Mouse (Mus musculus): ENCODE data around the gene Slfn8. TPM values are rescaled to one million over a fixed set of nuclear protein-coding genes. Genes with fewer than 3 reads are reported as not detected.
"Not testable (repeated sequence)": the region's sequence is repeated elsewhere in the genome, so short reads cannot be mapped to it uniquely, and the experiment has no call there.

The Slfn8 gene
- polyA plus RNA-seq, 1 experiment from 2014 or later, result 0.19 TPM

- not testable (repeated sequence) for H3K4me2 ChIP-seq (ENCODE audit: low read depth); DNase-seq (ENCODE audit: low spot score); H3K9me3 ChIP-seq (ENCODE audit: control insufficient read depth, low read length); H3K4me1 ChIP-seq (ENCODE audit: control insufficient read depth, insufficient read depth, low read length); H3K4me3 ChIP-seq (ENCODE audit: low read depth, low read length); H3K36me3 ChIP-seq (ENCODE audit: control insufficient read depth, insufficient read depth, low read length); H3K27me3 ChIP-seq (ENCODE audit: control insufficient read depth, insufficient read depth, low read length); H3K27ac ChIP-seq (ENCODE audit: low read depth, low read length); H3K9ac ChIP-seq (ENCODE audit: low read length); ATAC-seq (ENCODE audit: insufficient read depth, low FRiP score, low TSS enrichment)
- WGBS, result 81% methylated on average over 18 of the region's 18 CpGs
Measured at GRCm38 (mm10) chr11:83019561-83020519, 770 bp downstream of the Slfn8 start.

GRCm38 (mm10) chr11:83016093-83016492 lies 4.5 kb downstream of the Slfn8 start:
- DNase-seq (ENCODE audit: low spot score) (no peak), ATAC-seq (ENCODE audit: insufficient read depth, low FRiP score, low TSS enrichment) (no peak)
- Histone ChIP-seq H3K9me3 (ENCODE audit: control insufficient read depth, low read length) (no peaks in the 10 kb centered on the region), H3K4me1 (ENCODE audit: control insufficient read depth, insufficient read depth, low read length) (no peaks in the 10 kb centered on the region), H3K36me3 (ENCODE audit: control insufficient read depth, insufficient read depth, low read length) (no peaks in the 10 kb centered on the region), H3K27ac (ENCODE audit: low read depth, low read length) (no peak overlapping the region), H3K27me3 (ENCODE audit: control insufficient read depth, insufficient read depth, low read length) (no peaks in the 10 kb centered on the region), H3K4me3 (ENCODE audit: low read depth, low read length) (no peak overlapping the region), H3K9ac (ENCODE audit: low read length) (no peak overlapping the region), H3K4me2 (ENCODE audit: low read depth) (no peak overlapping the region)

GRCm38 (mm10) chr11:83013356-83013755 lies 7.3 kb downstream of the Slfn8 start:
- Histone ChIP-seq H3K4me1 (ENCODE audit: control insufficient read depth, insufficient read depth, low read length) (no peaks in the 10 kb centered on the region), H3K4me2 (ENCODE audit: low read depth) (no peak overlapping the region), H3K27me3 (ENCODE audit: control insufficient read depth, insufficient read depth, low read length) (no peaks in the 10 kb centered on the region), H3K4me3 (ENCODE audit: low read depth, low read length) (no peak overlapping the region), H3K9ac (ENCODE audit: low read length) (no peak overlapping the region), H3K36me3 (ENCODE audit: control insufficient read depth, insufficient read depth, low read length) (no peaks in the 10 kb centered on the region), H3K9me3 (ENCODE audit: control insufficient read depth, low read length) (no peaks in the 10 kb centered on the region), H3K27ac (ENCODE audit: low read depth, low read length) (no peak overlapping the region)
- no peak for DNase-seq (ENCODE audit: low spot score)
- no peak for ATAC-seq (ENCODE audit: insufficient read depth, low FRiP score, low TSS enrichment)
- 81% methylated on average over 1 of the region's 1 CpGs for WGBS

- peaks cover 6% of the 10 kb centered on the region; the same call in 1 of the 2 replicates for H3K4me1 ChIP-seq (ENCODE audit: control insufficient read depth, insufficient read depth, low read length)
- 8% methylated on average over 14 of the region's 14 CpGs for WGBS
- H3K27me3 ChIP-seq (ENCODE audit: control insufficient read depth, insufficient read depth, low read length), result no peaks in the 10 kb centered on the region
- DNase-seq (ENCODE audit: low spot score), result peak; percentile 32
- H3K9me3 ChIP-seq (ENCODE audit: control insufficient read depth, low read length), result no peaks in the 10 kb centered on the region
- H3K27ac ChIP-seq (ENCODE audit: low read depth, low read length), result no peak within 1 kb of the TSS
- ATAC-seq (ENCODE audit: insufficient read depth, low FRiP score, low TSS enrichment), result no peak
- peak within 1 kb of the TSS; percentile 36; the same call in 1 of the 2 replicates for H3K9ac ChIP-seq (ENCODE audit: low read length)
- peak within 1 kb of the TSS; percentile 19 for H3K4me3 ChIP-seq (ENCODE audit: low read depth, low read length)
- peak within 1 kb of the TSS; percentile 50 for H3K4me2 ChIP-seq (ENCODE audit: low read depth)
- no peaks in the 10 kb centered on the region for H3K36me3 ChIP-seq (ENCODE audit: control insufficient read depth, insufficient read depth, low read length)
Measured at GRCm38 (mm10) chr11:82991469-82992166, 29.0 kb downstream of the Slfn8 start, which contains the start of gene Slfn9. Gene Slfn9 (minus strand): TSS chr11:82991830.

GRCm38 (mm10) chr11:82990612-82991385 lies 29.8 kb downstream of the Slfn8 start:
- H3K4me2 ChIP-seq (ENCODE audit: low read depth), result peak overlapping the region; percentile 50
- H3K4me1 ChIP-seq (ENCODE audit: control insufficient read depth, insufficient read depth, low read length); ATAC-seq (ENCODE audit: insufficient read depth, low FRiP score, low TSS enrichment); H3K27ac ChIP-seq (ENCODE audit: low read depth, low read length); H3K36me3 ChIP-seq (ENCODE audit: control insufficient read depth, insufficient read depth, low read length); H3K9me3 ChIP-seq (ENCODE audit: control insufficient read depth, low read length); H3K27me3 ChIP-seq (ENCODE audit: control insufficient read depth, insufficient read depth, low read length): not testable (repeated sequence)
- peak overlapping the region; percentile 19 for H3K4me3 ChIP-seq (ENCODE audit: low read depth, low read length)
- WGBS, result 17% methylated on average over 19 of the region's 19 CpGs
- peak; percentile 64 for DNase-seq (ENCODE audit: low spot score)
- H3K9ac ChIP-seq (ENCODE audit: low read length), result peak overlapping the region; percentile 36; the same call in 1 of the 2 replicates

GRCm38 (mm10) chr11:82989357-82989756 lies 31.3 kb downstream of the Slfn8 start:
- peaks cover 6% of the 10 kb centered on the region; the same call in 1 of the 2 replicates for H3K4me1 ChIP-seq (ENCODE audit: control insufficient read depth, insufficient read depth, low read length)
- H3K9ac ChIP-seq (ENCODE audit: low read length), result no peak overlapping the region
- no peak overlapping the region for H3K27ac ChIP-seq (ENCODE audit: low read depth, low read length)
- H3K27me3 ChIP-seq (ENCODE audit: control insufficient read depth, insufficient read depth, low read length), result no peaks in the 10 kb centered on the region
- H3K4me2 ChIP-seq (ENCODE audit: low read depth), result no peak overlapping the region
- ATAC-seq (ENCODE audit: insufficient read depth, low FRiP score, low TSS enrichment) (no peak), DNase-seq (ENCODE audit: low spot score) (peak; percentile 15)
- 28% methylated on average over 12 of the region's 12 CpGs for WGBS
- no peaks in the 10 kb centered on the region for H3K36me3 ChIP-seq (ENCODE audit: control insufficient read depth, insufficient read depth, low read length)
- H3K9me3 ChIP-seq (ENCODE audit: control insufficient read depth, low read length), result no peaks in the 10 kb centered on the region
- no peak overlapping the region for H3K4me3 ChIP-seq (ENCODE audit: low read depth, low read length)

GRCm38 (mm10) chr11:82987621-82988020 lies 33.0 kb downstream of the Slfn8 start:
- WGBS, result 85% methylated on average over 6 of the region's 6 CpGs
- H3K36me3 ChIP-seq (ENCODE audit: control insufficient read depth, insufficient read depth, low read length), result no peaks in the 10 kb centered on the region
- no peaks in the 10 kb centered on the region for H3K27me3 ChIP-seq (ENCODE audit: control insufficient read depth, insufficient read depth, low read length)
- H3K4me1 ChIP-seq (ENCODE audit: control insufficient read depth, insufficient read depth, low read length), result peaks cover 6% of the 10 kb centered on the region; the same call in 1 of the 2 replicates
- no peak for ATAC-seq (ENCODE audit: insufficient read depth, low FRiP score, low TSS enrichment)
- H3K4me3 ChIP-seq (ENCODE audit: low read depth, low read length), result no peak overlapping the region
- H3K4me2 ChIP-seq (ENCODE audit: low read depth), result no peak overlapping the region
- no peak overlapping the region for H3K27ac ChIP-seq (ENCODE audit: low read depth, low read length)
- no peak overlapping the region for H3K9ac ChIP-seq (ENCODE audit: low read length)
- H3K9me3 ChIP-seq (ENCODE audit: control insufficient read depth, low read length), result no peaks in the 10 kb centered on the region
- no peak for DNase-seq (ENCODE audit: low spot score)

GRCm38 (mm10) chr11:82983193-82983592 lies 37.4 kb downstream of the Slfn8 start:
- H3K4me1 ChIP-seq (ENCODE audit: control insufficient read depth, insufficient read depth, low read length), result no peaks in the 10 kb centered on the region
- DNase-seq (ENCODE audit: low spot score) (no peak), ATAC-seq (ENCODE audit: insufficient read depth, low FRiP score, low TSS enrichment) (no peak)
- H3K36me3 ChIP-seq (ENCODE audit: control insufficient read depth, insufficient read depth, low read length), result no peaks in the 10 kb centered on the region
- no peak overlapping the region for H3K4me3 ChIP-seq (ENCODE audit: low read depth, low read length)
- H3K27me3 ChIP-seq (ENCODE audit: control insufficient read depth, insufficient read depth, low read length), result no peaks in the 10 kb centered on the region
- H3K9ac ChIP-seq (ENCODE audit: low read length), result no peak overlapping the region
- no peaks in the 10 kb centered on the region for H3K9me3 ChIP-seq (ENCODE audit: control insufficient read depth, low read length)
- H3K4me2 ChIP-seq (ENCODE audit: low read depth), result no peak overlapping the region
- WGBS, result 80% methylated on average over 17 of the region's 17 CpGs
- H3K27ac ChIP-seq (ENCODE audit: low read depth, low read length), result no peak overlapping the region

All from neural tube, embryonic 11.5 days (tissue).